Mouse (Mus musculus) spleen, adult 2 months (tissue): ENCODE data around the gene Acat2.

Experiments
- CTCF ChIP-seq: fragments of 200-500 bp; IDR thresholded peaks from 2 replicates; pipeline ENCODE4 v1.5.1; 2011; ENCODE audit warnings: mild to moderate bottlenecking, inconsistent platforms; ENCODE audit not compliant: insufficient read depth, insufficient read length, insufficient replicate concordance; ENCODE audit errors: extremely low read depth
- POLR2A ChIP-seq: fragments of 200-500 bp; IDR thresholded peaks from 2 replicates; pipeline ENCODE4 v1.6.1; 2011; ENCODE audit warnings: low read depth, low read length, inconsistent platforms

DNA sequence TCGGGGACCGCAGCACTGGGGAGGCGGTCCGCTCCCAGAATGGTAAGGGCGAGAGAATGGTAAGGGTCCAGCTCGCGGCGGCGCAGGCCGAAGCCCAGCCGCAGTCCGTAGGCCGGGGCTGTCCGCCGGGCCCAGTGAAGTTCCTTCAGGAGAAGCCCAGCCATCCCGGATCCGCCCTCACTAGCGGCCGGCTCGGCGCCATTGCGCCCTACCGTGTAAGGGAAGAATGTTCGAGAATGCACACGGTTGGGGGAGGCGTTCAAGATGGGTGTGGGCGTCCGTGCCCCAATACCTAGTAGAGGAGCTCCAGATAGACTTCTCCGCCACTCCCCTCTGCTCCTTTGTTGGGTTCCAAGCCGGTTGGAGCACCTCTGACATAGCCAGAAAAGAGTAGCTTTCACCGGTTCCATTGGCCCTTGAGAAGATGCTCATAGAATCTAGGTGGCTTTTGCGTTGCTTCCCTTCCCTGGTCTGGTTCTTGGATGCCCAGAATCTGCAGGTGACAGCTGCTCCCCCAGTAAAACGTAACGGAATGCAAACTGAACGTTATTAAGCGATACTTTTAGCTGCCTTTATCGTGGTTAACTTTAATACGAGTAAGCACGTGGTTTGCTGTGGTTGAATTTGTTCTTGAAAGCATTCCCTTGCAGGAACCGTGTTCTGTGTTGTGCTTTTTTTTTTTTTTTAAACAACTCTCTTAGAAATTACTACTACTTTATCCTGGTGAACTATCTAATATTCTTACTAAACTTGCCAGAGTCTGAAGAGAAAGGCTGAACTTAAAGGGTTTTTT lies 43.8 kb downstream of the Acat2 start:
- no peak for TF ChIP-seq POLR2A
- no peak for TF ChIP-seq CTCF
